Mouse (Mus musculus): Measurements from ENCODE around the gene G2e3. TPM values are rescaled to one million over a fixed set of nuclear protein-coding genes. Genes with fewer than 3 reads are reported as not detected.

The G2e3 gene
- total RNA-seq, 2 experiments from 2014 or later = 24.5 to 27.1 TPM

Other genes with a start within 250 kb of the G2e3 start
- 40.2 and 46.6 TPM in 2 replicates for gene Scfd1, start 29.4 kb downstream of the G2e3 start, total RNA-seq (2014; fragmentation: Nextera tagmentation)
- gene Scfd1, start 29.4 kb downstream of the G2e3 start, total RNA-seq (2017) = 86.3 and 89.4 TPM in 2 replicates
- gene Coch, start 245.3 kb downstream of the G2e3 start, total RNA-seq (2014; fragmentation: Nextera tagmentation) = not detected in 2 replicates
- gene Coch, start 245.3 kb downstream of the G2e3 start, total RNA-seq (2017) = not detected in 2 replicates

Data from megakaryocyte-erythroid progenitor cell, adult 5-6 weeks (primary cell).